Mouse (Mus musculus) lung, postnatal 4 days (tissue): Measurements from ENCODE around the gene Klf9.
"Not testable (repeated sequence)": the region's sequence is repeated elsewhere in the genome, so short reads cannot be mapped to it uniquely, and the experiment has no call there.

ENCODE experiments used
- DNase-seq, 2 experiments: peaks; one replicate each; pipeline ENCODE4 v3.0.0; 2021

Gene Klf9

GRCm38 (mm10) chr19:23141391-23142281 lies 610 bp downstream of the Klf9 start:
- peak; percentile 89 to 91 for DNase-seq

GRCm38 (mm10) chr19:23142427-23143073 lies 1.5 kb downstream of the Klf9 start:
- DNase-seq = peak in 1 of 2 experiments; percentile 16

GRCm38 (mm10) chr19:23143074-23143445 lies 2.0 kb downstream of the Klf9 start:
- DNase-seq = no peak

DNA sequence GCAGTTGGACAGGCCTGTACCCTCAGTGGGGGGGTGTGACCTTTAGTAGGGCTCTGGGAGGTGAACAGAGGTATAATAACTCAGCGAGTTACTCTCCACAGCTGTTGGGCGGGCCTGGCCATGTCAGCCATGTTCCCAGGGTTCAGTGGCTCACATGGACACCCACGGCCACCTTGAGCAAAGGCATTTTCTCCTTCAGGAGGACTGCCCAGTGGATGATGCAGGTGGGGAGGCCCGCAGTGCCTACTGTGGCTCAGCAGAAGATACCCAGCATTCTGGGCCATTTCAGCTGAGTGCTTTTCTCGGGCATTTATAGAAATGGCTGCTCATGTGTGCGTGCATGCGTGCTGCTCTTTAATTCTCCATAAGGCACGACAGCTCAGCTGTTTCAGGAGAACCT lies 2.5 kb downstream of the Klf9 start:
- no peak for DNase-seq

DNA sequence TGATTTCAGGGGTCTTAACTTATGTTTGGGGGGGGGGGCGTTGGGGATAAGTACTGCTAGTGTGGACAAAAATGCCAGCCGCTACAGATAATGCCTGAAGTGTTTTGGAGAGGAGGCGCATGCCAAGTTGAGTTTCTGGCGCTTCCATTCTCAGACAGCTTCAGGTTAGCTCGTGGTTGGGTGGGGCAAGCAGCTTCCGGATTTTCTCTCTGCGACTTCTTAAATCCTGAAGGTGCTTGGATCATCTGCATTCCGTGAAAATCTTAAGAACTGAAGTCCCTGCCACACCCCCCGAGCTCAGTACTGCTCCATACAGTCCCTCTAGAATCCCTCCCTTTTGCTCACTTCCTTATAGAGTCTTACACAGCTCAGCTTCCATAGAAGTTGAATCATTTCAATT lies 3.0 kb downstream of the Klf9 start:
- no peak for DNase-seq

DNA sequence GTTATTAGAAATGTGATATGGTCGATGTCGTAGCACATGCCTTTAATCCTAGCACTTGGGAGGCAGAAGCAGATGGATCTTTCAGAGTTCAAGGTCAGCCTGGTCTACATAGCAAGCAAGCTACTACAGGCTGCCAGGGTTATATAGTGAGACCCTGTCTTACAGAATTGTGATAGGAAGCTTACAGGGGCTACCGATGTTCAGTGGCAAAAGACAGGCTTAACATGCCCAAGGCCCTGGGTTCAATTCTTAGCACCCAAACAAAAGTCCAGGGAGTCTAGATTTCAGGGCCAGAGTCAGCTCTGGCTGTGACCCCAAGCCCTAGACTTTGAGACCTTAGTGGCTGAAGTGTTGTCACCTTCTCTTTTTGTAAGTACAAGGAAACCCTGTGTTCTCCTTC lies 4.1 kb downstream of the Klf9 start:
- no peak for DNase-seq

DNA sequence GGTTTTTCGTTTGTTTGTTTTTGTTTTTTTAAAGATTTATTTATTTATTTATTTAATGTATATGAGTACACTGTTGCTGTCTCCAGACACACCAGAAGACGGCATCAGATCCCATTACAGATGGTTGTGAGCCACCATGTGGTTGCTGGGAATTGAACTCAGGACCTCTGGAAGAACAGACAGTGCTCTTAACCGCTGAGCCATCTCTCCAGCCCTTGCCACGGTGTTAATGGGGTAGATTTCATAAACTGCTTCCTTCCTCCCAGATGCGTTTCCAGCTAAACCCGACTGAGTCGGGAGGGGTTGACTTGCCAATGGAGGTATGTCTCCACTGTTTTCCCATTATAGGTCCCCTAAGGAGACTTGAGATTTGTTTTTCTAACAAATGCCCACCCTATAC lies 4.5 kb downstream of the Klf9 start:
- DNase-seq = not testable (repeated sequence)

GRCm38 (mm10) chr19:23146409-23146861 lies 5.4 kb downstream of the Klf9 start:
- DNase-seq = no peak

GRCm38 (mm10) chr19:23147026-23147966 lies 6.3 kb downstream of the Klf9 start:
- no peak for DNase-seq

DNA sequence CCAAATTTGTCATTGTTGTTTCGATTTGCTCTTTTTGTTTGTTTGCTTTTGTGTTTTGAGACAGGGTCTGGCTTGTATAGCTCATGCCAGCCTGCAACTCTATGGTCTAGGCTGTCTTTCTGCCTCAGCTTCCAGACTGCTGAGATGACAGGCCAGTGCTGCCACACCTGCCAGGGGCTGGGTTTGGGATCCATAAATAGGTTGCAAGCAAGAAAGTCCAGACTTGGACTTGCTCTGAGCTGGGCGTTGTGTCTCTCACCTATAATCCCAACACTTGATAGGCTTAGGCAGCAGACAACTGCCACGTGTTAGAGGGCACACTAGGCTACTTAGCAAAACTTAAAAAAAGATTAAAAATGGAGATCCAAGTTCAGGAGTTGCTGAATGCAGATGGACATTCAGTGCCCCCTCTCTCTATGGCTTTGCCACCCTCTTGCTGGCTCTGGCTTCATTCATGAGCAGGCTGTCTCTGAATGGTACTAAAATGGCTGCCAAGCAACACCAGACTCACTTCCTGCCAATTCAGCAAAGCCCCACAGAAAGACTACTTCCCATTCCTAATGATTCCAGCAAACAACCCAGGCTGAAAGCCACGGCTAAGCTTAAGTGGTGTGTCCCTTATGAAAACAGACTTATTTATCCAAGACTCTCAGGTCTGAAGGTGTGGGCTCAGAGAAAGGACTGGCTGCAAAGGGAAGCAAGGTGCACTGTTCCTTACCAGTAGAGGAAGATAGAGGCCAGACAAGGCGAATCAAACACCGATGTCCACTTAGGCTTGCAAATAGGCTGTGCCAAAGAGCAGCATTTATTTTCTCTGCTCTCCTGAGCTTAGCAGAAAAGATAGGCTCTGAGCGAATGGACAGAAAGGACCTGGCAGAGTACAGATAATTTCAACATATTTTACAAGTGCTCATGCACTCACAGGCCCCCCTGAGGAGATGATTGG lies 8.7 kb downstream of the Klf9 start:
- DNase-seq = no peak

DNA sequence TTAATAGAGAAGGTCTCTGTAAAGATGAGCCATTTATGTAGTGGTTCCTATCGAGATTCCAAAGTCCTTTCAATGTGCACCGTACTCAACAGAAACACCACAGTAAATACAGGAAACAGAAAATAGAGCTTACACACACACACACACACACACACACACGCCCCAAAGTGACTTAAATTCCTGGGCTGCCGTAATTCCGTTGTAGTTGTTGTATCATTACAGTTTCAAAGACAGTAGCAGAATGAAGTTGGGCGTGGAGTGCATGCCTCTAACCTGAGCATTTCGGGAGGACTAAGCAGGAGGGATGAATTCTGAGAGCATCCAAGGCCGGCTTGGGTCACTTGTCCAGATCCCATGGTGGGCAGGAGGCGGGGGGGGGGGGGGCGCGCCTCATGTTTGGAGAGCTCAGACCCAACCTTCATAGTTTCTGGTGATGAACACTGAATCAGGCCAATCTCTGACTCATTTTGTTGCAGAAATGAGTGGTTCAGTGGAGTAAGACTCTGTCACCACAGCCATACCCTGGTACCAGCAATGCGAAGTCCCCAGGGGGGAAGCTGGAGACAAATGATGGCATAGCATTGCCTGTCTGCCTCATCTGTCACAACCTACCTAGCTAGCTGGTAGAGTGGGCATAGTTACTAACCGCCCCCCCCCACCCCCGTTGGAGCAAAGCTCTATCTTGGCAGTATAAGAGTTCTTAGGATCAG lies 9.7 kb downstream of the Klf9 start:
- no peak for DNase-seq

DNA sequence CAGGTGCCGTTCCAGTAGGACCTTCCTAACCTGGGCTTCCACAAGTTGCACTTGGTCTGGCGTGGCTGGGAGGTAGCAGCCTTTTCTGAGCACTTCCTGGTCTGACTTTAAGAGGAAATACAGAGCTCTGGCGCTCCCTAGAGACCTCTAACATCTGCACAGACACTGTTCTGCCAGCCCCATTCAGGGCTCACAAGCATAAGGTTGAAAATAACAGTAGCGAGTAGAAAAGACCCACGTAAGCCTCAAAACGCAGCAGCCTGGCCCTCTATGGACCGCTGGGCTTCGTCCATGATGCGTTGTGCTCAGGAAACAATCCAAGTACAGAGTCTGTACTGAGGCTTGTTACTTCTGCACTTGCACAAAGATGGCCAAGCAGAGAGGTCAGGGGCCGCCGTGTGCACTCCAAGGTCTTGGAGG lies 10.6 kb downstream of the Klf9 start:
- DNase-seq = peak; percentile 51 to 68

GRCm38 (mm10) chr19:23152201-23152640 lies 11.2 kb downstream of the Klf9 start:
- no peak for DNase-seq

DNA sequence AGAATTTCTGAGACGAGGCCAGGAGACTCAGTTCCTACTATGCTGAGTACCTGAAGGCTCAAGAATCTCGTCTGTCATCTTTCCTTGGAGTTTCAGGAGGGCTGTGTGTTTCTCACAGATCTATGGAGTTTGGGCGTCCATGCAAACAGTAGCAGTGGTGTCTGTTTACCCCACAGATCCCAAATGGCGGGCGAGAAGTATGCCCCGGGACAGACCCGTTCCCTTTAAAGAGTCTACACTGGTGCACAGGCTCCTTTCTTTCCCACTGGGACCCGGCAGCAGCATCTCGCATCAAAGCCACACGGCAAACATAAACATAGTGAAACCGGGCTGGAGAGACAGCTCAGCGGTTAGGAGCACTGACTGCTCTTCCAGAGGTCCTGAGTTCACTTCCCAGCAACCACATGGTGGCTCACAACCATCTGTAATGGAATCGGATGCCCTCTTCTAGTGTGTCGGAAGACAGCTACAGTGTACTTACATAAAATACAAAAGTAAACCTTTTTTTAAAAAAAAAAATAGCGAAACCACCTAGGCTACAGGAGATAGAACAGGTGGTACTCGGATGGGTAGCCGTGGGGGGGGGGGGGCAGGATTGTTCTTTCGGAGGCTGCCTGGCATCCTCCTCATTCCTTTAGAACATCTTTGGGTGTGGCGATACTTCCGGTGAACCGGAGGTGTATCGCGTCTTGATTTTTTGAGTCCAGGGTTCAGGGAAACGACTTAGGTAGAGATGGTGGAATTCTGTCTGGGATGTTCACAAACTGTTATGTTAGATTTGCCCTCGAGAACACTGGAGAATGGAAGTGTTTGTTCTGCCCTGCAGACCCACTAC lies 12.0 kb downstream of the Klf9 start:
- DNase-seq = no peak

DNA sequence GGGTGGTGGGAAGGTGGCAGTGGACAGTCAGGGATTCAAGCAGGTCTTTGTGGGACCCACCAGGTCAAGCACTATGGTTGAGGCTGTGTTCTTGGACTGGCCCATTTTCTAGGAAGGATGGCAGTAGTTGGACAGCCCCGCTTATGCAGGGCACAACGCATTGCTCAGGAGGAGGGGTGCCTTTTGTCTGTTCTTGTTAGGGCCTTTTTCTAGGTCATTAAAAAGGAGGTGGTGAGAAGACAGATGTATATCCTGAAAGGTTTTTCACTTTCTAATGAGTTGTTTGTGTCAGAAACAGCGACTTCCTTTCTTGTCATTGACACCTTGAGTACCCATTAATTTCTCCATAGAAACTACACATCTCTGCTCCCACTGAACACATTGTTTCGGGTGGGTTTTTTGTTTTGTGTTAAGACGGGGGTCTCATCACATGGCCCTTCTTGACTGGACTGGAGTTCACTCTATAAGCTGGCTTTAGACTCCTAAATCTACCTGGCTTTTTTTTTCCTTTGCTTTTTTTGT lies 12.6 kb downstream of the Klf9 start:
- DNase-seq = no peak

- no peak for DNase-seq
Observed at GRCm38 (mm10) chr19:23159780-23160395, 18.9 kb downstream of the Klf9 start.

DNA sequence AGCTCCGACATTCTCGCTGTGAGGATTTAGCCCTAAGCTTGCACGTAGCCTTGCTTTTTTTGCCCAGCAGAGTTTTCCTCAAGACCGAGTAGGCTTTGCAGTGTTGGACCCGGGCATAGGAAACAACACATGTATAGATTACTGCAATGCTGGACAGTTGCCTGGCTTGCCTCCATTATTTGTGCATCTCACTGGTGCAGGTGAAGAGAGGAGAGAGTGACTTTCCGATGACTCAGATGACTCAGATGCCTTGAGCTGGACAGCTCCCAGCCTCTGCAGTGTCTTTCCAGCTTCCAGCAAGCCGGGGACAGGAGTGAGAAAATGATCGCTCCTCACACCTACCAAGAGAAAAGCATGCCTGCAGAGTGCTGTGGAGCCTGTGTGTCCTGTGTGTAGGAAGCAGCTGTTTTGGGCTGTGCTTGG lies 21.4 kb downstream of the Klf9 start:
- DNase-seq = no peak

GRCm38 (mm10) chr19:23162877-23163276 lies 21.9 kb downstream of the Klf9 start:
- DNase-seq = no peak

DNA sequence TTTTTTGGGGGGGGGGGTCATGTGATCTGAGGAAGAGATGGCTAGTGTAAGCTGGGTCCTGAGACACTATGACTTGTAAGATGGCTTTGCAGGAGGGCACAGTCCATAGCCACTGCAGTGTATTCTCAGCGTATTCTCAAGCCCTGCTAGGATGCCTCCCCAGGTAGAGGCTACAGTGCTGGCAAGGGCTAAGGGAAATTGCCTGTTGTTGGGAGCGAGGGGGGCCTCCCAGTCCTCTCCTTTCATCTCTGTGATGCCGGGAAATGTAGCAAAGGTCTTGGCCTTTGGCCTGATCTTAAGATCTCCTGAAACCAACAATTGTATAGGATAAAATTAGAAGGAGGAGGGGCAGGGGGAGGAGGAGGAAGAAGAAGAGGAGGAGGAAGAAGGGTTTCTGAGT lies 22.3 kb downstream of the Klf9 start:
- DNase-seq = no peak
